Mouse (Mus musculus): ENCODE results near the gene Ip6k2. TPM values are rescaled to one million over a fixed set of nuclear protein-coding genes. Genes with fewer than 3 reads are reported as not detected.

The Ip6k2 gene
- polyA plus RNA-seq, 1 experiment from 2014 or later, result 89.0 TPM

GRCm38 (mm10) chr9:108787080-108787479, 3.5 kb downstream of the Ip6k2 start:
- H3K4me1 ChIP-seq, result peaks cover 79% of the 10 kb centered on the region
- 98% methylated on average over 2 of the region's 2 CpGs for WGBS

GRCm38 (mm10) chr9:108788713-108789112, 5.1 kb downstream of the Ip6k2 start:
- Histone ChIP-seq H3K27me3 (ENCODE audit: low read depth, poor library complexity, severe bottlenecking) (no peaks in the 10 kb centered on the region), H3K27ac (replicated peaks) (no peak overlapping the region), H3K4me1 (peaks cover 74% of the 10 kb centered on the region), H3K36me3 (peaks cover 31% of the 10 kb centered on the region), H3K4me3 (no peak overlapping the region), H3K9me3 (replicated peaks) (no peaks in the 10 kb centered on the region)
- WGBS, result 87% methylated on average over 3 of the region's 3 CpGs
- no peak for DNase-seq (ENCODE audit: low spot score)

More at GRCm38 (mm10) chr9:108787080-108787479, 3.5 kb downstream of the Ip6k2 start:
- no peaks in the 10 kb centered on the region for H3K27me3 ChIP-seq (ENCODE audit: low read depth, poor library complexity, severe bottlenecking)
- H3K36me3 ChIP-seq, result peaks cover 28% of the 10 kb centered on the region
- H3K4me3 ChIP-seq, result no peak overlapping the region
- DNase-seq (ENCODE audit: low spot score), result no peak
- no peak overlapping the region for H3K27ac ChIP-seq (replicated peaks)
- no peaks in the 10 kb centered on the region for H3K9me3 ChIP-seq (replicated peaks)

GRCm38 (mm10) chr9:108792307-108792706, 8.7 kb downstream of the Ip6k2 start:
- peaks cover 39% of the 10 kb centered on the region for H3K36me3 ChIP-seq
- no peak overlapping the region for H3K27ac ChIP-seq (replicated peaks)
- H3K9me3 ChIP-seq (replicated peaks), result no peaks in the 10 kb centered on the region
- DNase-seq (ENCODE audit: low spot score), result no peak
- no peaks in the 10 kb centered on the region for H3K27me3 ChIP-seq (ENCODE audit: low read depth, poor library complexity, severe bottlenecking)
- peaks cover 76% of the 10 kb centered on the region for H3K4me1 ChIP-seq
- WGBS, result 87% methylated on average over 1 of the region's 1 CpGs
- no peak overlapping the region for H3K4me3 ChIP-seq

GRCm38 (mm10) chr9:108792730-108793129, 9.1 kb downstream of the Ip6k2 start:
- Histone ChIP-seq H3K27ac (replicated peaks) (no peak overlapping the region), H3K4me3 (no peak overlapping the region), H3K9me3 (replicated peaks) (no peaks in the 10 kb centered on the region), H3K36me3 (peaks cover 41% of the 10 kb centered on the region), H3K4me1 (peaks cover 71% of the 10 kb centered on the region), H3K27me3 (ENCODE audit: low read depth, poor library complexity, severe bottlenecking) (no peaks in the 10 kb centered on the region)
- WGBS, result 62% methylated on average over 3 of the region's 3 CpGs
- no peak for DNase-seq (ENCODE audit: low spot score)

- peaks cover 56% of the 10 kb centered on the region for H3K36me3 ChIP-seq
- no peak overlapping the region for H3K27ac ChIP-seq (replicated peaks)
- H3K4me3 ChIP-seq, result no peak overlapping the region
- DNase-seq (ENCODE audit: low spot score), result no peak
- WGBS, result 79% methylated on average over 2 of the region's 2 CpGs
- peaks cover 46% of the 10 kb centered on the region for H3K4me1 ChIP-seq
- no peaks in the 10 kb centered on the region for H3K9me3 ChIP-seq (replicated peaks)
- no peaks in the 10 kb centered on the region for H3K27me3 ChIP-seq (ENCODE audit: low read depth, poor library complexity, severe bottlenecking)
Observed at GRCm38 (mm10) chr9:108795281-108795680, 11.7 kb downstream of the Ip6k2 start.

GRCm38 (mm10) chr9:108795762-108796161, 12.2 kb downstream of the Ip6k2 start:
- H3K27me3 ChIP-seq (ENCODE audit: low read depth, poor library complexity, severe bottlenecking), result no peaks in the 10 kb centered on the region
- peak overlapping the region; percentile 52 for H3K27ac ChIP-seq (replicated peaks)
- DNase-seq (ENCODE audit: low spot score), result no peak
- 40% methylated on average over 11 of the region's 11 CpGs for WGBS
- peaks cover 42% of the 10 kb centered on the region for H3K4me1 ChIP-seq
- H3K4me3 ChIP-seq, result peak overlapping the region; percentile 24; the same call in 1 of the 2 replicates
- peaks cover 59% of the 10 kb centered on the region for H3K36me3 ChIP-seq
- no peaks in the 10 kb centered on the region for H3K9me3 ChIP-seq (replicated peaks)

- Histone ChIP-seq H3K4me3 (peak overlapping the region; percentile 24; the same call in 1 of the 2 replicates), H3K36me3 (peaks cover 66% of the 10 kb centered on the region), H3K27ac (replicated peaks) (peak overlapping the region; percentile 52; the same call in 1 of the 2 replicates), H3K4me1 (peaks cover 40% of the 10 kb centered on the region), H3K9me3 (replicated peaks) (no peaks in the 10 kb centered on the region), H3K27me3 (ENCODE audit: low read depth, poor library complexity, severe bottlenecking) (no peaks in the 10 kb centered on the region)
- no peak for DNase-seq (ENCODE audit: low spot score)
- 88% methylated on average over 4 of the region's 4 CpGs for WGBS
Observed at GRCm38 (mm10) chr9:108796351-108796981, 12.9 kb downstream of the Ip6k2 start.

- Histone ChIP-seq H3K27ac (replicated peaks) (no peak overlapping the region), H3K4me1 (peaks cover 40% of the 10 kb centered on the region), H3K4me3 (no peak overlapping the region), H3K27me3 (ENCODE audit: low read depth, poor library complexity, severe bottlenecking) (no peaks in the 10 kb centered on the region), H3K9me3 (replicated peaks) (no peaks in the 10 kb centered on the region), H3K36me3 (peaks cover 76% of the 10 kb centered on the region)
- 94% methylated on average over 7 of the region's 7 CpGs for WGBS
- no peak for DNase-seq (ENCODE audit: low spot score)
Observed at GRCm38 (mm10) chr9:108797477-108797876, 13.9 kb downstream of the Ip6k2 start.

- Histone ChIP-seq H3K4me3 (no peak overlapping the region), H3K36me3 (peaks cover 84% of the 10 kb centered on the region), H3K4me1 (peaks cover 29% of the 10 kb centered on the region), H3K27me3 (ENCODE audit: low read depth, poor library complexity, severe bottlenecking) (no peaks in the 10 kb centered on the region), H3K27ac (replicated peaks) (no peak overlapping the region), H3K9me3 (replicated peaks) (no peaks in the 10 kb centered on the region)
- no peak for DNase-seq (ENCODE audit: low spot score)
- 93% methylated on average over 5 of the region's 5 CpGs for WGBS
Observed at GRCm38 (mm10) chr9:108798508-108799075, 15.0 kb downstream of the Ip6k2 start.

GRCm38 (mm10) chr9:108799564-108799963, 16.0 kb downstream of the Ip6k2 start:
- Histone ChIP-seq H3K27me3 (ENCODE audit: low read depth, poor library complexity, severe bottlenecking) (no peaks in the 10 kb centered on the region), H3K4me3 (no peak overlapping the region), H3K36me3 (peaks cover 88% of the 10 kb centered on the region), H3K4me1 (peaks cover 21% of the 10 kb centered on the region), H3K9me3 (replicated peaks) (no peaks in the 10 kb centered on the region), H3K27ac (replicated peaks) (no peak overlapping the region)
- WGBS, result 91% methylated on average over 3 of the region's 3 CpGs
- no peak for DNase-seq (ENCODE audit: low spot score)

- no peak overlapping the region for H3K4me3 ChIP-seq
- H3K27ac ChIP-seq (replicated peaks), result no peak overlapping the region
- H3K36me3 ChIP-seq, result peaks cover 72% of the 10 kb centered on the region
- peaks cover 17% of the 10 kb centered on the region for H3K4me1 ChIP-seq
- H3K9me3 ChIP-seq (replicated peaks), result no peaks in the 10 kb centered on the region
- WGBS, result 91% methylated on average over 8 of the region's 8 CpGs
- H3K27me3 ChIP-seq (ENCODE audit: low read depth, poor library complexity, severe bottlenecking), result peaks cover 6% of the 10 kb centered on the region; the same call in 1 of the 2 replicates
- no peak for DNase-seq (ENCODE audit: low spot score)
Observed at GRCm38 (mm10) chr9:108805768-108806167, 22.2 kb downstream of the Ip6k2 start.

- Histone ChIP-seq H3K4me3 (no peak overlapping the region), H3K27me3 (ENCODE audit: low read depth, poor library complexity, severe bottlenecking) (peaks cover 6% of the 10 kb centered on the region; the same call in 1 of the 2 replicates), H3K36me3 (peaks cover 72% of the 10 kb centered on the region), H3K9me3 (replicated peaks) (no peaks in the 10 kb centered on the region), H3K4me1 (peaks cover 17% of the 10 kb centered on the region), H3K27ac (replicated peaks) (no peak overlapping the region)
- DNase-seq (ENCODE audit: low spot score), result no peak
Observed at GRCm38 (mm10) chr9:108806379-108806778, 22.8 kb downstream of the Ip6k2 start.

GRCm38 (mm10) chr9:108806831-108807230, 23.2 kb downstream of the Ip6k2 start:
- Histone ChIP-seq H3K36me3 (peaks cover 72% of the 10 kb centered on the region), H3K4me3 (no peak overlapping the region), H3K27ac (replicated peaks) (no peak overlapping the region), H3K9me3 (replicated peaks) (no peaks in the 10 kb centered on the region), H3K27me3 (ENCODE audit: low read depth, poor library complexity, severe bottlenecking) (peaks cover 6% of the 10 kb centered on the region; the same call in 1 of the 2 replicates), H3K4me1 (peaks cover 17% of the 10 kb centered on the region)
- DNase-seq (ENCODE audit: low spot score), result no peak
- WGBS, result 100% methylated on average over 1 of the region's 1 CpGs
